Mouse (Mus musculus): ENCODE data around the gene Olfr96. TPM values are rescaled to one million over a fixed set of nuclear protein-coding genes. Genes with fewer than 3 reads are reported as not detected.
"Not testable (repeated sequence)": the region's sequence is repeated elsewhere in the genome, so short reads cannot be mapped to it uniquely, and the experiment has no call there.

Gene Olfr96
- total RNA-seq (2021) = not detected
- long read RNA-seq, experiment 1 = 0 reads
- long read RNA-seq, experiment 2 = 0 reads

GRCm38 (mm10) chr17:37219846-37220245 lies at the start of gene Olfr96:
Gene Olfr96, plus strand, starts transcription at chr17:37220146.
- DNase-seq = no peak
- intact Hi-C loops (cut with DNase I) = no loop called here

DNA sequence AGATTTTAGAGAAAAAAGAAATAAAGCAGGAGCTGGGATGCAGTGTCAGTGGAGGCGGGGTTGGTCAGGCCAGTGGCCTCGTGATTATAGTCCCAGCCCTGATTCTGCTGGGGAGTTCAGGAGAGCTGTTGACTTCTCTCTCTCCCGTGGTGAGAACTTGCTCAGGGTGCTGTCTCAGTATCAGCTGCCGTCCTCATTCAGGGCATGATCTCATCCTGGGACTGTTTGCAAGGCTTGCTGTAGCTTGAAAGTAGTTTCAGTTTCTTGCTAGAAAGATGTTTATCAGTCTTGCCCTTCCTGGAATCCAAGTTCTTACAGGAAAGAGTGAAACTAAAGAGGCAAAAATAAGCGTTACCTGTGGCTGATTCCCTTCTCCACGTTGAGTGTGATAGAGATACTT lies 34.5 kb upstream of the Olfr96 start:
- no peak for DNase-seq
- intact Hi-C loops (cut with DNase I) = no loop called here

DNA sequence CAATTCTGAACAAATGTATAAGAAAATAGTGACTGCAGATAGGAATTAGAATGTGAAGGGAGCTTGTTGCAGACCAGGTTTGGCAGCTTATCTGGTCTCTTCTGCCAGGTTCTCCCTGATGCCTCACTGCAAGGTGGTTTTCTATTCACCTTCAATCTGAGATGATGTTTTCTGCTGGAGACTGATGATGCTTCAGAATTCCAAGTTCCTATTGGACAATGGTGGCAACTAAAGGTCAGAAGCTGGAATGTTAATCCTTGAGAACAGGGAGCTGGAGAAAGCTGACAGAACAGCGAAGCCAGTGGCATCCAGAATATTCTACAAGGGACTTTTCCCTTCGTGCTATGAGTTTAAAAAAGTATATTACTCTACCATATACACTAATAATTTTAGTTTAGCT lies 29.2 kb upstream of the Olfr96 start:
- intact Hi-C loops (cut with DNase I) = no loop called here
- peak in 1 of 2 experiments; percentile 53 for DNase-seq

DNA sequence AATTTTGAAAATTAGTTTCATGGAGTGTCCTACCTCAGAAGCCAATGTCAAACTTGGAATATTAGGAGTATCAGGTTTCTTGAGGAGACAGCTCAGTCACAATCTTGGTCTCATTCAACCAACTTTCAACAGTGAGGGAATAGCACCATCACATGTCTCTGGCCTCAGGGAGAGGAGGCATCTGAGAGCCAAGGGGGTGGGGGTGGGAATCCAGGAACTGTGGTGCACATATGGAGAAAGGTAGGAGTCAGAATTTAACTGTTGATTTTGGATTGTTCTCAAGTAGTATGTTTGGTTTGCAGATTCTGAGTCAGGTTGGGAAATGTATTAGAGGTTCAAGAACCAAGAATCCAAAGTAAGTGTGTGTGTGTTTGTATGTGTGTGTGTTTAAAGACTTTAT lies 26.9 kb upstream of the Olfr96 start:
- no peak for DNase-seq
- intact Hi-C loops (cut with DNase I) = no loop called here

GRCm38 (mm10) chr17:37193656-37194055 lies 26.3 kb upstream of the Olfr96 start, which contains the start of gene Ubd:
Gene Ubd, plus strand, starts transcription at chr17:37193892.
- intact Hi-C loops (cut with DNase I) = no loop called here
- no peak for DNase-seq

DNA sequence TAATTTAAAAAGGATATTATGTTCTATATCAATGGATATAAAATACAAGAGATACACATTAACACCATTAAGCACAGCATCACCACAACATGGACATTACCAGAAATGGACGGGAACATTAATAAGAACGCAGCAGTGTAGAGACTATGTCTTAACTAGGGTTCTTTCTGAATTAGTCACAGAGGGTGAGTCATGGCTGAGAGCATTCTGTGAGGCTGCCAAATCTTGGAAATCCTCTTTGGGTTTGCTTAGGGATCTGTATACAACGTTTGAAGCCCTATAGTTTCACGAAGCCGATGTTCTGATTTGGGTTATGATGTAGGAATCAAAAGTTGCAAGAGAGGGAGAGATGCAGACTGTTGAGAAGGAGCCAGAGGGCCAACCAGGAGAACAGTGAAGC lies 25.2 kb upstream of the Olfr96 start:
- intact Hi-C loops (cut with DNase I) = no loop called here
- no peak for DNase-seq

- intact Hi-C loops (cut with DNase I) = no loop called here
- peak; percentile 6 to 14 for DNase-seq
These were observed 22.9 kb upstream of the Olfr96 start for GRCm38 (mm10) chr17:37196845-37197724.

DNA sequence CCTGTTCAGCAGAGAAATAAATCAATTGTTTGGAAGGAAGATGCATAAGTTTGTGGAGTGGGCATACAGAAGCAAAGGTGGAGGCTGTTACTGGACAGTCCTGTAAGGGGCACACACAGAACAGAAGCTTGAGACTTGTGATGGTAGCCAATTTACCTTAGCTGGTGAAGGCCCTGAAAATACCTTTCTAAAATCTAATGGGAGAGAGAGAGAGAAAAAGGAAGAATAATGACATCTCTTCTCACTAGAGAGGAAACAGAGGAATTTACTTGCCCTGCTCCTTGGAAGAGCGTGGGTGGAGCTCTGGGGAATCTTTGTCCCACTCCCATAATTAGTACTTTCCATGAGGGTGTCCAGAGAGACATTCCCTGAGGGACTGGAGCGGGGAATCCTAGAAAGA lies 19.1 kb upstream of the Olfr96 start, which contains the start of gene Olfr94:
Olfr94 (minus strand) TSS at position 101 of the 400 bp plus-strand sequence.
- intact Hi-C loops (cut with DNase I) = loop anchor here (5.0 kb wide), 1 partner anchor 309 kb away; the partner anchor contains the start of gene Trim40
- no peak for DNase-seq

GRCm38 (mm10) chr17:37203206-37203916 lies 16.6 kb upstream of the Olfr96 start:
- intact Hi-C loops (cut with DNase I) = loop anchor here (1.0 to 5.0 kb wide), 2 partner anchors 120 to 311 kb away; partner anchors contain the start of gene Trim40
- DNase-seq = peak; percentile 75 to 84

DNA sequence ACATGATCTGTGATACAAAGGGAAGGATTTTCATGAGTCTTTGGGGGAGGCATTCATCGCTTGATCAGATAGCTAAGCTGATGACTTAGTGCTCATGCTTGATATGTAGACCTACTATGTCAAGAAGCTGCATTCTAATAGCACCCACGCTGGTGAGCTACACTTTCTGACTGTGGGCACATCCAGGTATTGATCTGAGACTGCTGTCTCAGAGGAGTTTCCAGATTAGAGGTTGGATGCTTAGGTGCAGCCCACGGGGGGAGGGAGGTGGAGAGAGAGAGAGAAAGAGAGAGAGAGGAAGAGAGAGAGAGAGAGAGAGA lies 16.1 kb upstream of the Olfr96 start:
- DNase-seq = no peak
- intact Hi-C loops (cut with DNase I) = loop anchor here (1.0 to 5.0 kb wide), 2 partner anchors 121 to 312 kb away; partner anchors contain the start of gene Trim40

DNA sequence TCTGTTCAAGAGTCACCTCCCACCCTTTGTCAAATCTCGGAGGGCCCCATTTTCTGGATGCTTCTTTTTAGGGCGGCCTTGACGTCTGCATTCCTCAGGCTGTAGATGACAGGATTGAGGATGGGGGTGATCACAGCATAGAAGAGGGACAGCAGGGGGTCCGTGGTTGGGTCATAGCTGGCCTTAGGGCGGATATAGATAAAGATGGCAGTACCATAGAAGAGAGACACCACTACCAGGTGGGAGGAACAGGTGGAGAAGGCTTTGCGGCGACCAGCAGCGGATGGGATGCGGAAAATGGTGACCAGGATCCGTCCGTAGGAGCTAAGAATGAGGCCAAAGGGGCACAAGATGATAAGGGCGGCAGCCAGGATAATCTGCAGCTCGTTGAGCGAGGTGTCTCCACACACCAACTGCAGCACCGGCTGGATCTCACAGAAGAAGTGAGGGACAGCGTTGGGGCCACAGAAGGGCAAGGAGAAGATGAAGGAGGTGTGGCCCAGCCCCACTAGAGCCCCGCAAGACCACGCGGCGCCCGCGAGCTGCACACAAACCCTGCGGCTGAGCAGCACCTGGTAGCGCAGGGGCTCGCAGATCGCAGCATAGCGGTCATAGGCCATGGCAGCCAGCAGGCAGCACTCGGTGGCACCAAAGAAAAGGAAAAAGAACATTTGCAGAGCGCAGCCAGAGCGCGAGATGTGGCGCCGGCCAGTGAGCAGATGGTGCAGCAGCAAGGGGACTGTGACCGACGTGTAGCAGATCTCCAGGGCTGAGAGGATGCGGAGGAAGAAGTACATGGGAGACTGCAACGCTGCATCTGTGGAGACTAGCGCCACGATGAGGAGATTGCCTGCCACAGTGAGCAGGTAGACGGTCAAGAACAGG lies 8.8 kb upstream of the Olfr96 start:
- DNase-seq = no peak
- intact Hi-C loops (cut with DNase I) = no loop called here

- intact Hi-C loops (cut with DNase I) = no loop called here
- no peak for DNase-seq
These were observed 6.9 kb upstream of the Olfr96 start, which contains the start of gene Olfr95 for GRCm38 (mm10) chr17:37213018-37213417. Gene Olfr95, minus strand, starts transcription at chr17:37213118.

- intact Hi-C loops (cut with DNase I) = no loop called here
- no peak for DNase-seq
These were observed 1.5 kb upstream of the Olfr96 start for GRCm38 (mm10) chr17:37218486-37218885.

DNA sequence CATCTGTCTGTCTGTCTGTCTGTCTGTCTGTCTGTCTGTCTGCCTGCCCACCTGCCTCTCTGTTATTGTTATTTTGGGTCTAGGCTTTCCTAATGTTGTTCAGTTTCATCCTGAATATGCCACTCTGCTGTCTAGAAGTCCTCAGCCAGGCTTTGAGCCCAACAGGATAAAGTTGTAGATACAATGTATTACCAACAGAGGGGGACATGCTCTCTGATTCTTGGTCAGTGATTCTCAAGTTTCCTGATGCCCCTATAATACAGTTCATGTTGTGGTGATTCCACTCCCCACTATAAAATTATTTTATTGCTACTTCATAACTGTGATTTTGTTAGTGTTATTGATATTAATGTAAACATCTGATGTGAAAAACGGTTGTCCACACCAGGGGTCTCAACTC lies 1.9 kb downstream of the Olfr96 start:
- no peak for DNase-seq
- intact Hi-C loops (cut with DNase I) = no loop called here

DNA sequence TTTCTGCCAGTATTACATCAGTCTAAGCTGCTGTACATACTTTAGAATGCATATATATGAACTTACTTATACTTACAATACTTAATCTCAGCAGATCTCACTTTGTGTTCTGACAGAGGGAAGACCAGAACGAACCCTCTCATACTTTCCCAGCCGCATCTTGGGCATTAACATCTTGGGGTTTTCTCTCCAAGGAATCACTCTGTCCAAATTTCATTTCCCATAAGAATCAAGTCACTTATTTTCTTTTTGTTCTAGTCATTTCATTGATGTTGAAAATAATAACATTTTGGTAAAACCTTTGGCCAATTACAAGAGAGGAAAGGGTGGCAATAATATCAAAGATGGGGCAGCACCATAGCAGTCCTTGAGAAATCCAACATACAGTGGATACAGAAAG lies 17.3 kb downstream of the Olfr96 start, which contains the start of gene Olfr97:
Olfr97 (minus strand) TSS at position 101 of the 400 bp plus-strand sequence.
- intact Hi-C loops (cut with DNase I); DNase-seq: not testable (repeated sequence)

GRCm38 (mm10) chr17:37242198-37242597 lies 22.3 kb downstream of the Olfr96 start:
- DNase-seq = no peak
- intact Hi-C loops (cut with DNase I) = no loop called here

DNA sequence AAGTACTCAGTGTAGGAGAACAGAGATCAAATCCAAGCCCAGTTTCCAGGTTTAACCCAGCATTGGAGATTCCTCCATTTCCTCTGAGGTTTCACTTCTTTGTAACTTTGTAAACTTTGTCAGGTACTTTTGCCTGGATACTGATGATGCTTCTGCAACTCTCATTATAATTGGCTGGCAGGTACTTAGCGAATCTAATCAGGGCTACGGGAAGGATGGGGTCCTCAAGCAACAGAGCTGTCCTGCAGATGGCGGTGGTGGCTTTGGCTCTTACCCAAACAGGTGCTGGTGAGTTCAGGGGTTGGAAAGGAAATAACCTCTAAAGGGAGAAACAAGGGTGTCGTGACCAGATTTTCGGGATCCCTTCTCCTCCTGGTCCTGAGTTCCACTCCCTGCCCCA lies 26.8 kb downstream of the Olfr96 start:
- intact Hi-C loops (cut with DNase I) = no loop called here
- DNase-seq = peak; percentile 2 to 29

GRCm38 (mm10) chr17:37249460-37249859 lies 29.5 kb downstream of the Olfr96 start:
- intact Hi-C loops (cut with DNase I) = no loop called here
- DNase-seq = no peak

DNA sequence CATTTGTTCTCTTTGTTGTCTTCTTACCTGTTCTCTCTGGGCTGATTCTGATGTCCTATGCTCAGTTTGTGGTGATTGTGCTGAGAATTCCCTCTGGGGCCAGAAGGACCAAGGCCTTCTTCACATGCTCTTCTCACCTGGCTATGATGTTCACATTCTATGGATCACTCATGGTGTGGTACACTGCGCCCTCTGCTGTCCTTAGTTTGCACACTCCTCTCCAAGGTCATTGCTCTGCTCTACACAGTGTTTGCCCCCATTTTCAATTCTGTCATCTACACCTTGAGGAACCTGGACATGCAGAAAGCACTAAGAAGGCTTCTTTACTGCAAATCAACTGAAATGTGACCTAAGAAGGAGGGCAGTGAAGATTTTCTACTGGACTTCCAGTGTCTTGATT lies 30.6 kb downstream of the Olfr96 start:
- DNase-seq = no peak
- intact Hi-C loops (cut with DNase I) = no loop called here

DNA sequence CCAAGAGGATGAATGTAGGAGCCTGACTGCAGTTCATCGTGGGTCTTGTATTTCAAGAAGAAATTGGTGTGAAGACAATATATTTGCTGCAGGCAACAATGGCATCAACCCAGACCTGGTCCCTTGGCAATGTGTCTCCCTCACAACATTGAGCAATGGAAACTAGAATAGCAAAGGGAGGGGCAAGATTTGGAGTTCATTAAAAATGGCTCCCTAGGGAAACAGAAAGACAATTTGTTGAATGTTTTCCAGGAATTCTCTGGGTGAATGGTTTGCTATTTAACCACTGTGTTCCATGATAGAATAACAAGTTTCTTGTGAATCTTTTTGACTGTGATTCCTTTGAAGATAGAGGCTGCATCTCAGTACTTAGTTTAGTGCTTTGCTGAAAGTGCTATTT lies 43.7 kb downstream of the Olfr96 start, which contains the start of gene Olfr98:
Olfr98 (minus strand) TSS at position 124 of the 400 bp plus-strand sequence.
- intact Hi-C loops (cut with DNase I) = no loop called here
- no peak for DNase-seq
